In genomic region chr11:6546205-6547013, GRCm38 (mm10) we compare ENCODE assay signal across 8 mouse cellular contexts. TPM values are rescaled to one million over a fixed set of nuclear protein-coding genes. Genes with fewer than 3 reads are reported as not detected.
A peak's percentile ranks its signal among the peaks of the same experiment; 100 is the strongest.
DNase-seq lines count a peak whose midpoint lies in the region; ATAC-seq lines count a peak whose summit lies in the region.

Gene Ccm2, plus strand, starts transcription at chr11:6546887.

- H3K27ac ChIP-seq in lung, embryonic 16.5 days (ENCODE audit: low read length), result peak within 1 kb of the TSS; percentile 96

- no peaks in the 10 kb centered on the region for H3K9me3 ChIP-seq in lung, embryonic 16.5 days (ENCODE audit: control insufficient read depth, low read length)

- H3K36me3 ChIP-seq in lung, embryonic 16.5 days (ENCODE audit: control insufficient read depth, insufficient read depth, low read length), result 0 out of 2 replicates have a peak, but pooled peaks cover 2% of the 10 kb centered on the region

- H3K27me3 ChIP-seq in lung, embryonic 16.5 days (ENCODE audit: control insufficient read depth, insufficient read depth, low read depth, low read length), result no peaks in the 10 kb centered on the region

- WGBS in lung, embryonic 16.5 days, result 0% methylated on average over 29 of the region's 57 CpGs

- ATAC-seq in hematopoietic stem cell, adult 5-6 weeks (replicated peaks in 1 of 2; ENCODE audit: insufficient read depth in 1 of 2, low FRiP score in 2 of 2, low TSS enrichment in 1 of 2, low read depth in 1 of 2, poor library complexity in 2 of 2, severe bottlenecking in 2 of 2), result peak; percentile 89 to 90
- ATAC-seq in lung, embryonic 16.5 days (ENCODE audit: low read depth), result peak; percentile 97

- peak within 1 kb of the TSS; percentile 75 for H3K4me2 ChIP-seq in lung, embryonic 16.5 days (ENCODE audit: low read depth, low read length)

- peak; percentile 86 for DNase-seq in MEL-GATA-1-ER (ENCODE audit: extremely low read depth, low read depth)
- peak; percentile 96 for DNase-seq in cerebellum, adult 8-10 months
- DNase-seq in forelimb bud, embryonic 11.5 days (ENCODE audit: low read depth, low spot score), result peak; percentile 90
- peak; percentile 92 for DNase-seq in layer of hippocampus, adult 9-10 months (ENCODE audit: low spot score)
- DNase-seq in ovary, postnatal 10 days (ENCODE audit: low spot score), result peak; percentile 97
- DNase-seq in thymus, postnatal 10 days (ENCODE audit: low spot score in 2 of 2), result peak; percentile 84 to 95

- peak within 1 kb of the TSS; percentile 90 for H3K9ac ChIP-seq in lung, embryonic 16.5 days (ENCODE audit: low read length)

- H3K4me1 ChIP-seq in lung, embryonic 16.5 days (replicated peaks; ENCODE audit: control insufficient read depth, insufficient read depth, low read length), result peaks cover 9% of the 10 kb centered on the region

- peak within 1 kb of the TSS; percentile 86 for H3K4me3 ChIP-seq in lung, embryonic 16.5 days (ENCODE audit: low read length)

RNA-seq across cellular contexts. Expression of gene Ccm2, which starts in this region (rescaled TPM):
- 46.1 and 80.2 TPM in 2 replicates for total RNA-seq in hematopoietic stem cell, adult 5-6 weeks (2017)
- 79.1 and 79.3 TPM in 2 replicates for polyA plus RNA-seq in lung, embryonic 16.5 days (2015; fragmentation: Nextera tagmentation; extraction: Ambion mirVana)

Comparison
In these comparisons a context has a peak if more than half of its experiments do, and no peak if none do; other contexts are left out.
1. Peak in every context shown above with its lines: DNase-seq, ATAC-seq, H3K4me3 ChIP-seq and H3K27ac ChIP-seq.